Mouse (Mus musculus) thymus, adult 18-20 months (tissue): ENCODE measurements around the gene Ldlrad3.
A peak's percentile ranks its signal among the peaks of the same experiment; 100 is the strongest.

Experiments used
- DNase-seq, 2 experiments: peaks; one replicate each; pipeline ENCODE4 v3.0.0; 2022; ENCODE audit warnings: mixed read lengths in 2 of 2

The Ldlrad3 gene

GRCm38 (mm10) chr2:101992574-101993310, 193.4 kb downstream of the Ldlrad3 start:
- DNase-seq: peak; percentile 39 to 76

GRCm38 (mm10) chr2:101991726-101992125, 194.5 kb downstream of the Ldlrad3 start:
- DNase-seq: peak in 1 of 2 experiments; percentile 44

- no peak for DNase-seq
Observed at GRCm38 (mm10) chr2:101986344-101987087, 199.7 kb downstream of the Ldlrad3 start.

- no peak for DNase-seq
Observed at GRCm38 (mm10) chr2:101983853-101984543, 202.2 kb downstream of the Ldlrad3 start.

- peak; percentile 32 to 56 for DNase-seq
Observed at GRCm38 (mm10) chr2:101983082-101983852, 202.9 kb downstream of the Ldlrad3 start.

GRCm38 (mm10) chr2:101981964-101982498, 204.2 kb downstream of the Ldlrad3 start:
- DNase-seq: no peak

GRCm38 (mm10) chr2:101981211-101981610, 205.0 kb downstream of the Ldlrad3 start:
- DNase-seq: peak in 1 of 2 experiments; percentile 24

GRCm38 (mm10) chr2:101980456-101980947, 205.7 kb downstream of the Ldlrad3 start:
- no peak for DNase-seq

- peak; percentile 30 to 61 for DNase-seq
Observed at GRCm38 (mm10) chr2:101978534-101979525, 207.4 kb downstream of the Ldlrad3 start.

GRCm38 (mm10) chr2:101976399-101977064, 209.7 kb downstream of the Ldlrad3 start:
- DNase-seq: no peak

- DNase-seq: no peak
Observed at GRCm38 (mm10) chr2:101973810-101974209, 212.4 kb downstream of the Ldlrad3 start.

GRCm38 (mm10) chr2:101967601-101968000, 218.6 kb downstream of the Ldlrad3 start:
- DNase-seq: no peak

- DNase-seq: no peak
Observed at GRCm38 (mm10) chr2:101967152-101967551, 219.0 kb downstream of the Ldlrad3 start.

- DNase-seq: no peak
Observed at GRCm38 (mm10) chr2:101966017-101966416, 220.2 kb downstream of the Ldlrad3 start.

GRCm38 (mm10) chr2:101965515-101965914, 220.7 kb downstream of the Ldlrad3 start:
- DNase-seq: no peak

GRCm38 (mm10) chr2:101963367-101963766, 222.8 kb downstream of the Ldlrad3 start:
- no peak for DNase-seq

- DNase-seq: no peak
Observed at GRCm38 (mm10) chr2:101962349-101962748, 223.8 kb downstream of the Ldlrad3 start.

- DNase-seq: no peak
Observed at GRCm38 (mm10) chr2:101961391-101961790, 224.8 kb downstream of the Ldlrad3 start.

- no peak for DNase-seq
Observed at GRCm38 (mm10) chr2:101960658-101961057, 225.5 kb downstream of the Ldlrad3 start.

GRCm38 (mm10) chr2:101956125-101956524, 230.1 kb downstream of the Ldlrad3 start:
- no peak for DNase-seq
